Mouse (Mus musculus): ENCODE results near the gene 1700022I11Rik.

The 1700022I11Rik gene

DNA sequence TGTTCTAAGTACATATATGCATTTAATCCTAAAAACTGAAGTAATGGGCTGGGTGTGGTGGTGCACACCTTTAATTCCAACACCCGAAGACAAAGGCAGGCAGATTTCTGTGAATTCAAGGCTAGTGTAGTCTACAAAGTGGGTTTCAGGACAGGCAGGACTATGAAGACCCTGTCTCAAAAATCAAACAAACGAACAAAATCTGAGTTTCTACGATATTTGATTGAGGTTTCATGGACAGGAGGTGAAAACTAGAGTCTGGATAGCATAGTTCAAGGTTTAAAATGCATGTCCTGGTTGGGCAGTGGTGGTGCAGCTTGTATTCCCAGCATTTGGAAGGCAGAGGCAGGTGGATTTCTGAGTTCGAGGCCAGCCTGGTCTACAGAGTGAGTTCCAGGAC lies at the start of gene 1700022I11Rik:
Gene 1700022I11Rik (plus strand): TSS at position 301 of the 400 bp plus-strand sequence.
- DNase-seq: no peak

DNA sequence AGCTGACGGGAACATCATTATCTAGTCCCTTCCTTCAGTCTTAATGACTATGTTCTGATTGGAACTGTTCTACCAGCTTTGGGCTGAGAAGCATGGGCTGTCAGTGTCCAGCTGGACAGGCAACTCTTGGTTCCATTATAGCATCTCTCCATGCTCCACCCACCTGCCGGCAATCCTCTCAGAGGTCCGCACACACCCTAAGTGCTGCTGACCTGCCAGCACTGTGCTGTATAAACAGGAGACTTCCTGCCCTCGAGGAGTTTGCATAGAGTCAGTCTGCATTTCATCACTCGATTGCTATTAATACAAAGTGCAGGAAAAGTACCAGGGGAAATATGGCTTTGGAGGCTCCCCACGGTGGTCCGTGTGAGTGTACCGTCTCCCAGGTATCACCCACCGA lies 48.7 kb upstream of the 1700022I11Rik start:
- no peak for DNase-seq

- no peak for DNase-seq
Measured at GRCm38 (mm10) chr4:42921536-42921935, 47.9 kb upstream of the 1700022I11Rik start.

- no peak for DNase-seq
Measured at GRCm38 (mm10) chr4:42922056-42922455, 47.3 kb upstream of the 1700022I11Rik start.

DNA sequence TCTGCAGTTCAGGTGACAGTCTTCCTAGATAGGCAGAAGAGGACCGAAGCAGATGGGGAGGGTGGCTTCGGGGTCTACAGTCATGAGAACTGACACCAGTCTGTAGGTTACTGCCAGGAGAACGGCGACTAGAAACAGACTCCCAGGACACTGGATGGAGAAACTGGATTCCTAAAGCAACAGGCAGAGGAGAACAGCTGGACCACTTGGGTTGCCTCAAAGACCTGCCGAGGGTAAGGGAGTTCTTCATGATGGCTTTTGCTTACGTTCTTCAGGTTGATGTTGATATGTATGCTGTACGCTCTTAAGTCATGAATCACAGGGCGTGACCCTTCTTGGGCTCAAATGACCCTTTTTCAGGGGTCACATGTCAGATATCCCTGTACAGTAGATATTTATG lies 46.9 kb upstream of the 1700022I11Rik start:
- DNase-seq: no peak

- no peak for DNase-seq
Measured at GRCm38 (mm10) chr4:42924095-42924710, 45.2 kb upstream of the 1700022I11Rik start.

GRCm38 (mm10) chr4:42928209-42928608 lies 41.2 kb upstream of the 1700022I11Rik start:
- DNase-seq: no peak

DNA sequence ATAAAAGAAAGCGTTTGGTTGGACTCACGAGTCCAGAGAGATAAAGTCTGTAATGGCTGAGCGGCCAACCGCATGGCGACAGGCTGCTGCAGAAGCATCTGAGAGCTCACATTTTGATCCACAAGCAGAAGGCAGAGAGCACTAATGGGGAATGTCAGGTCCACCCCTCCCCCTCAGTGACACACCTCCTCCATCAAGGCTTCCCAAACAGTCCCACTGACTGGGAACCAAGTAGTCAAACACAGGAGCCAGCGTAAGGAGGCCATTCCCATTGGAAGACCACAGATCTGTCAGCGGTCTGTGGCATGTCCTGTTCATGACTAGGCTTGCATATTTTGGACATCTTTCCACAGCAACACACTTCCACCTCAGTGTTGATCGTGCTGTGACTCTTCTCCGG lies 40.5 kb upstream of the 1700022I11Rik start:
- no peak for DNase-seq

DNA sequence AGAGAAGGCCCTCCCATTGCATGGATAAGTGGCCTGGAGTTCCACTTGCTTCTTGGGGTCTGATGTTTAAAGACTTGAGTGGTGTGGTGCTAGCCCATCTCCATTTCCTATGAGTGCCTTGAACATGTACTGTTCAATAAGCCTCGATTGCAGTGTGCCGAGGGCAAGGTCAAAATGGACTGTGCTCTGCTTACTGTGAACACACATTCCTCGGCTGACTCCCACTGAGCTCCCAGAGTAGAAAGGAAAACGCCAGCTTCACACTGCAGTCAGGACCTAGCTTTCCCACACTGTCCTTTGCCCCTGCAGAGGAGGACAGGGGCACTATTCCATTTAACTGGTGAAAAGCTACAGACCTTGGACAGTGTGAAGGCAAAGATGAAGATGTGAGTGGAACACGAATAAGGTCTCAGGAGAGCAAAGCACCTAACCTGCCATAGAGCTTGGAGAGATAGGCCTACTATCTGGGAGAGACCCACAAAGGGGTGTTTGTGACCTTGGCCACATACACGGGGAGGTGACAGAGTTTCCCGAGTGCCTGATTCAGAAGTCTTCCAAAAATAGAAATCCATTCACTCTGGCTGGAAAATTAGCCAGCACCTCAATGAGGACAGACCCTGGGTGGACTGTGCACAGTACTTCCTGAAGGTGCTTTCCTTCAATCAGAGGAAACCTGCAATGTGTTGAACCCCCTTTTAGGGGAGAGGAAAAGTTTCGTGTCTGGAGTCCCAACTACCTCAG lies 37.0 kb upstream of the 1700022I11Rik start:
- DNase-seq: no peak

- DNase-seq: no peak
Measured at GRCm38 (mm10) chr4:42933630-42934029, 35.8 kb upstream of the 1700022I11Rik start.

DNA sequence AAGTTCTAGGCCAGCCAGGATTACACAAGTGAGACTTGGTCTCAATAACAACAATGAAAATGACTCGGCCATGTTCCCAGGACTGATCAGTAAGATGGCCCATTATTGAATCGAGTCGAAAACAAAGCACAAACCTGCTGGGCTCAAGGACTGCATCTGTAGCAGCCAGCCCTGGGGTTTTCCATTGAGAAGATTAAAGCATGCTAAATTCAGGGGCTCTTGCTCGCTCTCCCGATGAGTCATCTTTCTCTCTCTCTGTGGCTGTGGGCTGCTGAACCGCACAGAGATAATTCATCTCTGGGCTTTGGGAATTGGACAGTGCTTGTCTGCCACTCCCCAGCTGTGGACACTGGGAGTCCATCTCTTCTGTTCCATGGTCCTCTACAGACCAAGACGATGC lies 28.0 kb upstream of the 1700022I11Rik start:
- DNase-seq: no peak

- no peak for DNase-seq
Measured at GRCm38 (mm10) chr4:42943341-42943740, 26.1 kb upstream of the 1700022I11Rik start.

DNA sequence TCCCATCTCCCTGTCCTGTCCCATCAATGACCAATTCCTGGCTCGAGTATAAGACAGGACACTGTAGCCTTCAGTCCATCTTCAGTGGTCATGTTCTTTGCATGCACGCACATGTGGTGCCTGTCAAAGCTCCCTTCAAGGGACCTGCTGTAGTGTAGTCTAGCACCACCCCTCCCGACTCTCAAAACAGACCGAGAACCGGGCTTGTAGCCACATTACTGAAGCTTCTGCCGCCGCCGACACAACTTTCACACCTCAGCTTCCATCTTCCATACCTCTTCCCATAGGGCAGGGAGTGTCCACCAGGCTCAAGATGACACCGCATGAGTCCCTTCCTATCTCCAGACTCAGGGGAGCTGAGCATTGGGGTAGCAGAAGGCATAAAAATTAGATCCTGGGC lies 25.2 kb upstream of the 1700022I11Rik start:
- no peak for DNase-seq

GRCm38 (mm10) chr4:42945043-42945442 lies 24.4 kb upstream of the 1700022I11Rik start:
- no peak for DNase-seq

GRCm38 (mm10) chr4:42945445-42945844 lies 24.0 kb upstream of the 1700022I11Rik start:
- DNase-seq: no peak

DNA sequence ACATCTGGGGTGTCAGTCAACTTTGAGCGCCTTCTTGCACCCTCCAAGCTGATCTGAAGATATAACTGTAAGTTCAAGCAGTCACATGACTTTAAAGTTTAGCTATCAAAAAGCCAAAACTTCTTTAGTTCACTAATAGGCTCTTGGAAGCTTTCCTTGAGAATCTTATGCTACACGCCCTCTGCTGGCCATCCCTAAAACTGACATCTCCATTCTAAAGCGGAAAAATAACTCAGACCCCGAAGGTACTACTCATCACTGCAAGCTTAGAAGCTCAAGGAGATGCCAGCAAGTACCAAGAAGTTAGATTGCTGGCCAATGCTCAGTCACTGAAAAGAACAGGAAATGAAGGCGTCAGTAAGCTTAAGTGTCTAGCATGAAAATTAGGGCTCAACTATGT lies 23.5 kb upstream of the 1700022I11Rik start:
- peak; percentile 65 for DNase-seq

- no peak for DNase-seq
Measured at GRCm38 (mm10) chr4:42946733-42947290, 22.6 kb upstream of the 1700022I11Rik start.

DNA sequence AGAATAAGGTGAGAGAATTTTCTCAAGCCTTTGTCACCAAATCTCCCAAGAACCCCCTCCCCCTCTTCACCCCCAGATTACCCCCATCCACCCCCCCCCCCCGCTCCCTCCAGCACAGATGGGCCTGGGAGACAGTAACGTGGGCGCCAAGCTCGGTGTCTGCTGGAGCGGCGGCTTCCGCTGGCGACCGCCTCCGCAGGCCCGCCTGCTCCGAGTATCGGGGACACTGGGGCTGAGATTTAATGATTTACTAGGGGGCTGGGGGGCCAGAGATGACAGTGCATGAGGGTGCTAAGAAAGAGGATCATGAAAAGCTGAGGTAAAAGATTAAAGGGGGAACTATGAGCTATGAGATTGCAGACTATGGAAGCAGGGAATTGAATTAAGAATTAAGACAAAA lies 20.9 kb upstream of the 1700022I11Rik start:
- no peak for DNase-seq

- no peak for DNase-seq
Measured at GRCm38 (mm10) chr4:42949051-42949675, 20.2 kb upstream of the 1700022I11Rik start.

DNA sequence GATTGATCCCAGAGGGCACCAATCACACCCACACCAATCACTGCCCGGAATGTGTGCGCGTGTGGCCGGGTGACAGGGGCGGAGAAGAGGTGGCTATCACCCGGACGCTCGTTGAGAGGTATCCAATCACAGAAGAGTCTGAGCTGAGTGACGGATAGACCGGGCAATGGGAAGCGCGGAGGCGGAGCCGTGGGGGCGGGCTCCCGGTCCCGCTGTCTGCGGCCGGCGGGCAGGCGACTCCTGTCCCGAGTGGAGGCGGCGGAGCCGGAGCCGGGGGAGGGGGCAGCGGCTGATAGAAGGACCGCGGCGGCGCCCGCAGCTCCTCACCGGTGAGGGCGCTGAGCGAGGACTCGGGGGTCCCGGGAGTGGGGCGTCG lies 19.7 kb upstream of the 1700022I11Rik start, which contains the start of gene Dnajb5:
Gene Dnajb5 (plus strand): TSS at position 139 of the 376 bp plus-strand sequence.
- peak; percentile 99 for DNase-seq

DNA sequence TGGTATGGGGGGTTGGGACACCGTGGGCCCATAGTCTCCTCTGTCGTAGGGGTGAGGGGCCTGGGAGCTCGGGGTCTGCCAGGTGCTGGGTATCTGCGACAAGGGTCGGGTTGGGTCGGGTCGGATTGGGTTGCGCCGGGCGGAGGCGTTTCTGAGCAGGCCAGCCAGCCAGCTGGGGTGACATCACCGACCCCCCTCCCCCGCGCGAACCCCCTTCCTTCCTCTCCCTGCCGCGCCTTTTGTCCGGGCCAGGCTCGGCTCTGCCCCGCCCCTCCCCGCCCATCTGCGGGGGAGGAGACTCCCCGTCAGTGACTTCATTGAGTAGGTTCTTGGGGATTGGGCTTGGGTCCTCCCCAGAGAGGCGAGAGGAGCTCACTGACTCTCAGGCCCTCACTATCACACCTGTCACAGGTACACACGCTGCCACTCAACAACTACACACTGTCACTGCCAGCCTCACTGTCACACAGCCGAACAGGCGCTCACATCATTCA lies 19.3 kb upstream of the 1700022I11Rik start:
- peak; percentile 76 for DNase-seq

- DNase-seq: no peak
Measured at GRCm38 (mm10) chr4:42951206-42952195, 17.9 kb upstream of the 1700022I11Rik start.
